Mouse (Mus musculus) liver (tissue): ENCODE measurements at regions not wholly inside any gene's neighbourhood (a gene's known extent, or its start where the extent isn't known, plus 50 kb on each side); places are given as distances from the start of the nearest gene placed in this dataset.
"Not testable (repeated sequence)": the region's sequence is repeated elsewhere in the genome, so short reads cannot be mapped to it uniquely, and the experiment has no call there.

ENCODE experiments used
- DNase-seq: peaks from one replicate; pipeline ENCODE4 v3.0.0-alpha.2; 2020; ENCODE audit warnings: mixed read lengths

GRCm38 (mm10) chr14:47935401-47935800 is 185.2 kb upstream of the Peli2 start:
- no peak for DNase-seq

GRCm38 (mm10) chr14:47937081-47937651 is 183.5 kb upstream of the Peli2 start:
- DNase-seq = no peak

- DNase-seq = no peak
Observed at GRCm38 (mm10) chr14:47939781-47940590, 180.6 kb upstream of the Peli2 start.

GRCm38 (mm10) chr14:47942671-47943070 is 178.0 kb upstream of the Peli2 start:
- no peak for DNase-seq

GRCm38 (mm10) chr14:47944595-47944994 is 176.0 kb upstream of the Peli2 start:
- DNase-seq = no peak

- no peak for DNase-seq
Observed at GRCm38 (mm10) chr14:47951041-47951440, 169.6 kb upstream of the Peli2 start.

- no peak for DNase-seq
Observed at GRCm38 (mm10) chr14:47958171-47958570, 162.5 kb upstream of the Peli2 start.

GRCm38 (mm10) chr14:47959366-47960280 is 161.0 kb upstream of the Peli2 start:
- DNase-seq = no peak

GRCm38 (mm10) chr14:47964806-47965205 is 155.8 kb upstream of the Peli2 start:
- DNase-seq = not testable (repeated sequence)

- DNase-seq = no peak
Observed at GRCm38 (mm10) chr14:47969871-47970270, 150.8 kb upstream of the Peli2 start.

- not testable (repeated sequence) for DNase-seq
Observed at GRCm38 (mm10) chr14:47973161-47973560, 147.5 kb upstream of the Peli2 start.

GRCm38 (mm10) chr14:47982993-47983740 is 137.5 kb upstream of the Peli2 start:
- no peak for DNase-seq

- no peak for DNase-seq
Observed at GRCm38 (mm10) chr14:47986483-47986882, 134.1 kb upstream of the Peli2 start.

- DNase-seq = no peak
Observed at GRCm38 (mm10) chr14:47986941-47987340, 133.7 kb upstream of the Peli2 start.

- DNase-seq = no peak
Observed at GRCm38 (mm10) chr14:47987392-47988075, 133.1 kb upstream of the Peli2 start.

GRCm38 (mm10) chr14:47988131-47988530 is 132.5 kb upstream of the Peli2 start:
- DNase-seq = no peak

GRCm38 (mm10) chr14:47989315-47989714 is 131.3 kb upstream of the Peli2 start:
- no peak for DNase-seq

GRCm38 (mm10) chr14:47990716-47991115 is 129.9 kb upstream of the Peli2 start:
- no peak for DNase-seq

- no peak for DNase-seq
Observed at GRCm38 (mm10) chr14:47991546-47991945, 129.1 kb upstream of the Peli2 start.

GRCm38 (mm10) chr14:47992091-47992490 is 128.5 kb upstream of the Peli2 start:
- DNase-seq = no peak

- no peak for DNase-seq
Observed at GRCm38 (mm10) chr14:47992851-47993250, 127.8 kb upstream of the Peli2 start.

GRCm38 (mm10) chr14:47998936-47999335 is 121.7 kb upstream of the Peli2 start:
- DNase-seq = no peak
